Mouse (Mus musculus): Measurements from ENCODE around the gene Tifab.

DNA sequence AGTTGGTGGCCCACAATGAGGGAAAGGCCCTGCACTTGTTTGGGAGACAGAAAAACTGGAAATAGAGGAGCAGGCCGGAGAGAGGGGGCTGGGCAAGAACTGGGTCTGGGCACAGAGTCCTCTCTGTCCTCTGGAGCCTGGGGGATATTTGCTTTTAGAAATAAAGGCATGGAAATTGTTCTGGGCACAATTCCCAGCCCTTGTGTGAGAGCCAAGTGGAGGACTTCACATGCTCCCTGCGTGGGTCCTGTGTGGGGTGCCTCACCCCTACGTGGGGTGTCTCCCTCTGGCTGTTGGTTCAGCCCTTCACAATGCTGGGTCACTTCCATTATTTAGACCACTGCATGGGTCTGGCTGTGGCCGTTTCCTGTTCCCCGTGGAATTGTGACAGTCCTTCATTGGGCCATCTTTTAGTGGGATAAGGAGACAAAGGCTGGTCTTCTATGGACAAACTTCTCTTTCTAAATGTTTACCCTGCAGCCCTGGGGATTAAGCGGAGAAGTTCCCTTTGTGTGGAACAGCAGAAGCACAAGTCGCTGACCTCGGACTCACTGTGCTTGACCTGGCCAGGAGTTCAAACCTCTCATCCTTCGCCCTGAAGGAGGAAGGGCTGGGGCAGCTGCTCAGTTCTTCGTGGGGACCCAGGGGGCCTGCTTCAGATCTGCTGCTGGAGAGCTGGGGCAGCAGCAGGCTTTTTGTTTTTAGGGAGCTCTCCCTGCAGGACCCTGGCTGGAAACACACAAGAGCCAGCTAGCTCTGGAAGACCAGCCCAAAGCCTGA is 47.7 kb upstream of the Tifab start:
- no peak for TF ChIP-seq POLR2A (IDR thresholded peaks at IDR 0.05; ENCODE audit: insufficient read depth, low read depth, low read length)
- TF ChIP-seq CTCF (IDR thresholded peaks at IDR 0.05; ENCODE audit: insufficient read depth, low read depth, low read length): no peak

Measured in olfactory bulb, adult 2 months (tissue).